Comparison of ENCODE assay signal across 9 mouse cellular contexts in genomic region chr16:50293502-50294228, GRCm38 (mm10).
DNase-seq lines count a peak whose midpoint lies in the region; ATAC-seq and TF ChIP-seq lines count a peak whose summit lies in the region.
"Had no signal": no experiment of that assay in that cellular context is flagged by ENCODE, and none has a peak within 500 bp of the region (broad histone marks: within the 10 kb centered on the region; RNA-seq: fewer than 3 reads in every experiment).

No protein-coding gene starts in this region.

- no peaks in the 10 kb centered on the region for H3K9me3 ChIP-seq in hindbrain, postnatal 0 days (ENCODE audit: low read length)
- no peaks in the 10 kb centered on the region for H3K9me3 ChIP-seq in hindbrain, embryonic 16.5 days (ENCODE audit: control insufficient read depth, low read length)
- no peaks in the 10 kb centered on the region for H3K9me3 ChIP-seq in midbrain, postnatal 0 days (ENCODE audit: low read length)
- no peaks in the 10 kb centered on the region for H3K9me3 ChIP-seq in midbrain, embryonic 10.5 days (replicated peaks)
- H3K9me3 ChIP-seq: megakaryocyte, embryonic 14.5 days had no signal

- H3K4me2 ChIP-seq in hindbrain, postnatal 0 days (ENCODE audit: low read depth, low read length) = no peak overlapping the region
- no peak overlapping the region for H3K4me2 ChIP-seq in hindbrain, embryonic 16.5 days (ENCODE audit: low read length)
- no peak overlapping the region for H3K4me2 ChIP-seq in midbrain, postnatal 0 days (ENCODE audit: low read depth, low read length, poor library complexity, severe bottlenecking)

- 80% methylated on average over 4 of the region's 4 CpGs for WGBS in hindbrain, postnatal 0 days
- 88% methylated on average over 4 of the region's 4 CpGs for WGBS in hindbrain, embryonic 16.5 days
- 76% methylated on average over 4 of the region's 4 CpGs for WGBS in midbrain, postnatal 0 days
- 82% methylated on average over 4 of the region's 4 CpGs for WGBS in midbrain, embryonic 10.5 days

- H3K9ac ChIP-seq in hindbrain, postnatal 0 days (replicated peaks; ENCODE audit: low read length) = no peak overlapping the region
- H3K9ac ChIP-seq in hindbrain, embryonic 16.5 days (ENCODE audit: low read depth, low read length) = no peak overlapping the region
- no peak overlapping the region for H3K9ac ChIP-seq in midbrain, postnatal 0 days (replicated peaks; ENCODE audit: low read length, poor library complexity, severe bottlenecking)

- H3K27me3 ChIP-seq in hindbrain, postnatal 0 days (ENCODE audit: insufficient read depth, low read length) = no peaks in the 10 kb centered on the region
- H3K27me3 ChIP-seq in hindbrain, embryonic 16.5 days (replicated peaks; ENCODE audit: control insufficient read depth, insufficient read depth, low read length) = no peaks in the 10 kb centered on the region
- H3K27me3 ChIP-seq in midbrain, postnatal 0 days (ENCODE audit: insufficient read depth, low read length) = no peaks in the 10 kb centered on the region
- no peaks in the 10 kb centered on the region for H3K27me3 ChIP-seq in midbrain, embryonic 10.5 days (ENCODE audit: low read depth, poor library complexity, severe bottlenecking)
- no peaks in the 10 kb centered on the region for H3K27me3 ChIP-seq in splenic B cell, adult 2 months (ENCODE audit: control insufficient read depth, insufficient read depth, low read length, poor library complexity, severe bottlenecking)
- H3K27me3 ChIP-seq: megakaryocyte, embryonic 14.5 days had no signal

- no peak overlapping the region for H3K4me3 ChIP-seq in hindbrain, postnatal 0 days (ENCODE audit: low read length)
- H3K4me3 ChIP-seq in hindbrain, embryonic 16.5 days (ENCODE audit: low read length) = no peak overlapping the region
- H3K4me3 ChIP-seq in midbrain, postnatal 0 days (ENCODE audit: low read depth, low read length) = no peak overlapping the region
- no peak overlapping the region for H3K4me3 ChIP-seq in midbrain, embryonic 10.5 days
- H3K4me3 ChIP-seq: megakaryocyte, embryonic 14.5 days had no signal

- intact Hi-C loops in gastrocnemius, postnatal 36 days (cut with DNase I) = loop anchor here (5.0 kb wide), 1 partner anchor 36 kb away; no protein-coding TSS in a partner anchor

- no peaks in the 10 kb centered on the region for H3K36me3 ChIP-seq in hindbrain, postnatal 0 days (ENCODE audit: insufficient read depth, low read length)
- no peaks in the 10 kb centered on the region for H3K36me3 ChIP-seq in hindbrain, embryonic 16.5 days (ENCODE audit: control insufficient read depth, insufficient read depth, low read length)
- H3K36me3 ChIP-seq in midbrain, postnatal 0 days (ENCODE audit: insufficient read depth, low read length) = no peaks in the 10 kb centered on the region
- H3K36me3 ChIP-seq in midbrain, embryonic 10.5 days = no peaks in the 10 kb centered on the region
- H3K36me3 ChIP-seq in splenic B cell, adult 2 months (ENCODE audit: control insufficient read depth, insufficient read depth, low read length, poor library complexity, severe bottlenecking) = no peaks in the 10 kb centered on the region

- H3K27ac ChIP-seq in hindbrain, postnatal 0 days = no peak overlapping the region
- no peak overlapping the region for H3K27ac ChIP-seq in hindbrain, embryonic 16.5 days (ENCODE audit: low read depth, low read length)
- no peak overlapping the region for H3K27ac ChIP-seq in midbrain, postnatal 0 days (ENCODE audit: low read depth, low read length)
- H3K27ac ChIP-seq in midbrain, embryonic 10.5 days (replicated peaks) = no peak overlapping the region

- H3K4me1 ChIP-seq in hindbrain, postnatal 0 days (ENCODE audit: insufficient read depth, low read length) = no peaks in the 10 kb centered on the region
- no peaks in the 10 kb centered on the region for H3K4me1 ChIP-seq in hindbrain, embryonic 16.5 days (ENCODE audit: control insufficient read depth, insufficient read depth, low read depth, low read length)
- no peaks in the 10 kb centered on the region for H3K4me1 ChIP-seq in midbrain, postnatal 0 days (ENCODE audit: insufficient read depth, low read length)
- H3K4me1 ChIP-seq in midbrain, embryonic 10.5 days = no peaks in the 10 kb centered on the region

- TF ChIP-seq CTCF in hindbrain, postnatal 0 days (IDR thresholded peaks at IDR 0.05; ENCODE audit: low read depth) = peak; percentile 62
- TF ChIP-seq CTCF in midbrain, postnatal 0 days (IDR thresholded peaks at IDR 0.05) = peak; percentile 75

- ATAC-seq in hindbrain, postnatal 0 days = no peak
- ATAC-seq in hindbrain, embryonic 16.5 days = no peak
- ATAC-seq in midbrain, postnatal 0 days (ENCODE audit: low FRiP score) = no peak

- DNase-seq in hindbrain, postnatal 0 days (ENCODE audit: low spot score) = peak; percentile 73
- DNase-seq in midbrain, postnatal 0 days (ENCODE audit: low spot score) = peak; percentile 62
- DNase-seq in midbrain, embryonic 10.5 days (ENCODE audit: low spot score) = no peak
- peak; percentile 70 for DNase-seq in brain, adult 2 months (ENCODE audit: low read depth, low spot score)
- DNase-seq in splenic B cell, adult 2 months (ENCODE audit: low read depth, low spot score) = peak; percentile 29
- no peak for DNase-seq in gastrocnemius, postnatal 36 days
- DNase-seq: spleen, adult 18-20 months had no signal

Comparison
In these comparisons a context has a peak if more than half of its experiments do, and no peak if none do; other contexts are left out.
1. DNase-seq: peak in hindbrain, postnatal 0 days (single experiment), midbrain, postnatal 0 days (single experiment), brain, adult 2 months (single experiment) and splenic B cell, adult 2 months (single experiment); none in midbrain, embryonic 10.5 days (single experiment) and gastrocnemius, postnatal 36 days (0 of 2).